Mouse (Mus musculus) mature B cell (primary cell): ENCODE measurements around the gene Zdhhc19.

Experiments
- in situ Hi-C: fragments of 300-500 bp; cut with MboI; formaldehyde crosslinking; loops from 2 replicates; pipeline ENCODE4 v1.14.3; 2019

The Zdhhc19 gene

GRCm38 (mm10) chr16:32495965-32496364 is at the start of gene Zdhhc19:
Zdhhc19 (plus strand) TSS chr16:32496265.
- in situ Hi-C loops, result no loop called here

GRCm38 (mm10) chr16:32446563-32447138 is 49.4 kb upstream of the Zdhhc19 start:
- in situ Hi-C loops, result no loop called here

GRCm38 (mm10) chr16:32449665-32450064 is 46.4 kb upstream of the Zdhhc19 start:
- in situ Hi-C loops, result no loop called here

GRCm38 (mm10) chr16:32450133-32450532 is 45.9 kb upstream of the Zdhhc19 start:
- in situ Hi-C loops, result no loop called here

GRCm38 (mm10) chr16:32453102-32453501 is 43.0 kb upstream of the Zdhhc19 start:
- in situ Hi-C loops, result no loop called here

GRCm38 (mm10) chr16:32454646-32455045 is 41.4 kb upstream of the Zdhhc19 start:
- in situ Hi-C loops, result no loop called here

- in situ Hi-C loops, result no loop called here
Measured at GRCm38 (mm10) chr16:32456086-32456485, 40.0 kb upstream of the Zdhhc19 start.

GRCm38 (mm10) chr16:32456761-32457160 is 39.3 kb upstream of the Zdhhc19 start:
- in situ Hi-C loops, result no loop called here

- in situ Hi-C loops, result no loop called here
Measured at GRCm38 (mm10) chr16:32457589-32458386, 38.3 kb upstream of the Zdhhc19 start.

- in situ Hi-C loops, result no loop called here
Measured at GRCm38 (mm10) chr16:32460518-32460917, 35.5 kb upstream of the Zdhhc19 start.

GRCm38 (mm10) chr16:32461713-32462112 is 34.4 kb upstream of the Zdhhc19 start:
- in situ Hi-C loops, result no loop called here

- in situ Hi-C loops, result no loop called here
Measured at GRCm38 (mm10) chr16:32462950-32463349, 33.1 kb upstream of the Zdhhc19 start.

GRCm38 (mm10) chr16:32463426-32463825 is 32.6 kb upstream of the Zdhhc19 start:
- in situ Hi-C loops, result no loop called here

- in situ Hi-C loops, result no loop called here
Measured at GRCm38 (mm10) chr16:32464908-32465307, 31.2 kb upstream of the Zdhhc19 start.

- in situ Hi-C loops, result no loop called here
Measured at GRCm38 (mm10) chr16:32468488-32468887, 27.6 kb upstream of the Zdhhc19 start.

GRCm38 (mm10) chr16:32469404-32470105 is 26.5 kb upstream of the Zdhhc19 start:
- in situ Hi-C loops, result no loop called here

GRCm38 (mm10) chr16:32472276-32473015 is 23.6 kb upstream of the Zdhhc19 start:
- in situ Hi-C loops, result no loop called here

- in situ Hi-C loops, result no loop called here
Measured at GRCm38 (mm10) chr16:32477315-32477714, 18.8 kb upstream of the Zdhhc19 start.

- in situ Hi-C loops, result no loop called here
Measured at GRCm38 (mm10) chr16:32479415-32479814, 16.6 kb upstream of the Zdhhc19 start.

GRCm38 (mm10) chr16:32484431-32484871 is 11.6 kb upstream of the Zdhhc19 start:
- in situ Hi-C loops, result no loop called here

GRCm38 (mm10) chr16:32485209-32485608 is 10.9 kb upstream of the Zdhhc19 start:
- in situ Hi-C loops, result no loop called here

- in situ Hi-C loops, result no loop called here
Measured at GRCm38 (mm10) chr16:32486046-32486445, 10.0 kb upstream of the Zdhhc19 start.
